Mouse (Mus musculus) neural tube, embryonic 15.5 days (tissue): Measurements from ENCODE around the gene Gfpt1. TPM values are rescaled to one million over a fixed set of nuclear protein-coding genes. Genes with fewer than 3 reads are reported as not detected.
"Not testable (repeated sequence)": the region's sequence is repeated elsewhere in the genome, so short reads cannot be mapped to it uniquely, and the experiment has no call there.

Source experiments
- ATAC-seq: fragments of 200-750 bp; cut with Nextera tagmentation; 2 replicates; pipeline ENCODE4 v1.8.0; 2017; ENCODE audit warnings: mild to moderate bottlenecking, moderate TSS enrichment, moderate library complexity; ENCODE audit not compliant: low FRiP score
- H3K27ac ChIP-seq: fragments of 300-500 bp; sonication (generic); replicated peaks from 2 replicates; pipeline ENCODE4 v1.5.1; 2015; ENCODE audit warnings: mild to moderate bottlenecking, inconsistent platforms
- H3K27me3 ChIP-seq: fragments of 300-500 bp; sonication (generic); replicated peaks from 2 replicates; pipeline ENCODE4 v1.6.1; 2015; ENCODE audit warnings: inconsistent platforms
- H3K36me3 ChIP-seq: fragments of 300-500 bp; sonication (generic); 2 replicates; pipeline ENCODE4 v1.6.1; 2015; ENCODE audit warnings: inconsistent platforms
- H3K4me1 ChIP-seq: fragments of 300-500 bp; sonication (generic); 2 replicates; pipeline ENCODE4 v1.6.1; 2015; ENCODE audit warnings: inconsistent platforms
- H3K4me2 ChIP-seq: fragments of 300-500 bp; sonication (generic); 2 replicates; pipeline ENCODE4 v1.6.1; 2015; ENCODE audit warnings: inconsistent platforms, mild to moderate bottlenecking, moderate library complexity
- H3K4me3 ChIP-seq: fragments of 300-500 bp; sonication (generic); replicated peaks from 2 replicates; pipeline ENCODE4 v1.5.1; 2015; ENCODE audit warnings: mild to moderate bottlenecking, inconsistent platforms
- H3K9ac ChIP-seq: fragments of 300-500 bp; sonication (generic); replicated peaks from 2 replicates; pipeline ENCODE4 v1.6.1; 2015; ENCODE audit warnings: mild to moderate bottlenecking, inconsistent platforms
- H3K9me3 ChIP-seq: fragments of 300-500 bp; sonication (generic); replicated peaks from 2 replicates; pipeline ENCODE4 v1.6.1; 2016; ENCODE audit warnings: inconsistent platforms
- WGBS: fragments of 180-500 bp; shearing (Covaris S2); methylation state at CpG from one replicate; pipeline ENCODE4 v1.1.7; 2015; ENCODE audit warnings: mixed read lengths; 5-methylcytosine and 5-hydroxymethylcytosine counted together
- polyA plus RNA-seq: library from polyadenylated mRNA; unstranded; fragments of >200 nt; fragmentation: Nextera tagmentation; extraction: Ambion mirVana; gene quantifications from 2 replicates; pipeline ENCODE4 v1.2.1, GENCODE M21; 2015

The Gfpt1 gene
- polyA plus RNA-seq, 1 experiment from 2014 or later = 19.9 TPM

GRCm38 (mm10) chr6:87018874-87019273 lies 23.8 kb upstream of the Gfpt1 start:
- Histone ChIP-seq H3K36me3 (peaks cover 77% of the 10 kb centered on the region), H3K9me3 (no peaks in the 10 kb centered on the region), H3K27me3 (no peaks in the 10 kb centered on the region), H3K9ac (no peak overlapping the region), H3K4me2 (no peak overlapping the region), H3K4me3 (no peak overlapping the region), H3K27ac (no peak overlapping the region), H3K4me1 (no peaks in the 10 kb centered on the region)
- 93% methylated on average over 8 of the region's 8 CpGs for WGBS
- no peak for ATAC-seq

GRCm38 (mm10) chr6:87021791-87022190 lies 20.9 kb upstream of the Gfpt1 start:
- H3K4me1 ChIP-seq = no peaks in the 10 kb centered on the region
- WGBS = 98% methylated on average over 12 of the region's 12 CpGs
- H3K27me3 ChIP-seq = no peaks in the 10 kb centered on the region
- H3K9ac ChIP-seq = no peak overlapping the region
- H3K9me3 ChIP-seq = no peaks in the 10 kb centered on the region
- no peak overlapping the region for H3K4me3 ChIP-seq
- no peak for ATAC-seq
- H3K4me2 ChIP-seq = no peak overlapping the region
- H3K27ac ChIP-seq = no peak overlapping the region
- peaks cover 84% of the 10 kb centered on the region for H3K36me3 ChIP-seq

GRCm38 (mm10) chr6:87026980-87027379 lies 15.7 kb upstream of the Gfpt1 start:
- H3K36me3 ChIP-seq = peaks cover 68% of the 10 kb centered on the region
- H3K9ac ChIP-seq = no peak overlapping the region
- no peak overlapping the region for H3K4me3 ChIP-seq
- H3K9me3 ChIP-seq = no peaks in the 10 kb centered on the region
- no peaks in the 10 kb centered on the region for H3K27me3 ChIP-seq
- no peak for ATAC-seq
- H3K4me2 ChIP-seq = no peak overlapping the region
- no peaks in the 10 kb centered on the region for H3K4me1 ChIP-seq
- no peak overlapping the region for H3K27ac ChIP-seq
- 85% methylated on average over 7 of the region's 7 CpGs for WGBS

DNA sequence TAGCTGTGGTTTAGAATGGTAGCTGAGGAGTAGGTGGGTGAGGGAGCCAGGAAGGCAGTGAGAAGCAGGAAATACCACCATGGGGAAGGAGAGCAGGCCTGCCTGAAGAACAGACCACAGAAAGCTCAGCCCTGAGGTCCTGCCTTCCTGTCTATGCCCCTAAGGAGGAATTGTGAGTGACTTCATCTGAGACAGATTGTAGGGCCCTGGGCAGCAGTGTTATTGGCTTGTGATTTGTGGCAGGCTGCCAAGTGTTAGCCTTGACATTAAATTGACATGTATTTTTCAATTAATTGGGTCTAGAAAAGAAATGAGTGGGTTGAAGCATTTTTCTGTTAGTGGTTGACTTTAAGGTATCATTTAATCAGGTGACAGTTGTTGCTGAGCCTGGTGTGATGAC lies 13.8 kb upstream of the Gfpt1 start:
- no peak overlapping the region for H3K9ac ChIP-seq
- H3K27ac ChIP-seq = no peak overlapping the region
- no peaks in the 10 kb centered on the region for H3K4me1 ChIP-seq
- H3K27me3 ChIP-seq = no peaks in the 10 kb centered on the region
- no peak overlapping the region for H3K4me3 ChIP-seq
- no peaks in the 10 kb centered on the region for H3K9me3 ChIP-seq
- H3K4me2 ChIP-seq = no peak overlapping the region
- no peak for ATAC-seq
- peaks cover 55% of the 10 kb centered on the region for H3K36me3 ChIP-seq

DNA sequence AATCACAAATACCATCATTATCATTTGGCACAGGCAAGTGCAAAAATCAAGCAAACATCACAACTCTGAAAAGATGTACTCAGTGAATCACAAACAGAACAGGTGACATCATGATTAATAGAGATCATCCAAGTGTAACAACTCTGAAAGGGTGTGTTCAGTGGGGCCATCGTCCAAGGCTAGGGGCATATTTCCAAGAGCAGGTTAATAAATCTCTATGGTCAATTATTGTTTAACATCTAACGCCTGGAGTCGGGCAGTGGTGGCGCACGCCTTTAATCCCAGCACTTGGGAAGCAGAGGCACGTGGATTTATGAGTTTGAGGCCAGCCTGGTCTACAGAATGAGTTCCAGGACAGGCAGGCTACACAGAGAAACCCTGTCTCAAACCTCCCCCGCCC lies 11.3 kb upstream of the Gfpt1 start:
- not testable (repeated sequence) for H3K27me3 ChIP-seq, ATAC-seq, H3K4me1 ChIP-seq, H3K9me3 ChIP-seq, H3K4me2 ChIP-seq, H3K27ac ChIP-seq, H3K4me3 ChIP-seq, H3K9ac ChIP-seq
- WGBS = 44% methylated on average over 7 of the region's 7 CpGs
- peaks cover 33% of the 10 kb centered on the region for H3K36me3 ChIP-seq

DNA sequence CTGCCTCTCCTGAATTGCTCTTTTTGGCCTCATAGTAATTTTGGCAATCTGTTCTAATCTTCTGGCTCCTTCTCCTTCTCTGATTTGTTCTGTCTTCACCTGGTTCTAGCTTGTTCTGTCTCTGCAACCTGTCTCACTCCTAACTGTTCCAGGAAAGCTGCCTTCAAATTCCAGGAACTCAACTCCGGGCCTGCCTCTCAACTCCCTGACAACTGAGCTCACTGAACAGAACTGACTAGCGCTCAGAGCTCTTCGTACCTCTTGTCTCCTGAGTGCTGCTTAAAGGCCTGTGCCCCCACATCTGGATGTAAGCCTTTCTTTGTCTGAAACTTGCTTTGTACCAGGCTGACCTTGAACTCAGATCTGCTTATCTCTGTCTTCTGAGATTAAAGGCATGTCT lies 10.2 kb upstream of the Gfpt1 start:
- ATAC-seq = no peak
- Histone ChIP-seq H3K27me3 (no peaks in the 10 kb centered on the region), H3K4me3 (no peak overlapping the region), H3K9me3 (no peaks in the 10 kb centered on the region), H3K4me2 (no peak overlapping the region), H3K36me3 (peaks cover 25% of the 10 kb centered on the region), H3K27ac (no peak overlapping the region), H3K9ac (no peak overlapping the region), H3K4me1 (no peaks in the 10 kb centered on the region)
- whole genome bisulfite sequencing = 97% methylated on average over 3 of the region's 3 CpGs

GRCm38 (mm10) chr6:87034395-87034794 lies 8.3 kb upstream of the Gfpt1 start:
- no peak overlapping the region for H3K4me3 ChIP-seq
- H3K27ac ChIP-seq = no peak overlapping the region
- H3K4me2 ChIP-seq = no peak overlapping the region
- H3K27me3 ChIP-seq = no peaks in the 10 kb centered on the region
- peaks cover 10% of the 10 kb centered on the region for H3K36me3 ChIP-seq
- no peak overlapping the region for H3K9ac ChIP-seq
- H3K4me1 ChIP-seq = no peaks in the 10 kb centered on the region
- no peaks in the 10 kb centered on the region for H3K9me3 ChIP-seq
- no peak for ATAC-seq
- 90% methylated on average over 3 of the region's 3 CpGs for WGBS

GRCm38 (mm10) chr6:87037826-87038620 lies 4.6 kb upstream of the Gfpt1 start:
- Histone ChIP-seq H3K9ac (no peak overlapping the region), H3K36me3 (no peaks in the 10 kb centered on the region), H3K4me2 (no peak overlapping the region), H3K4me3 (no peak overlapping the region), H3K27me3 (no peaks in the 10 kb centered on the region), H3K27ac (no peak overlapping the region), H3K9me3 (no peaks in the 10 kb centered on the region), H3K4me1 (peaks cover 10% of the 10 kb centered on the region)
- ATAC-seq = no peak
- 88% methylated on average over 10 of the region's 10 CpGs for WGBS

GRCm38 (mm10) chr6:87039161-87039560 lies 3.5 kb upstream of the Gfpt1 start:
- ATAC-seq = no peak
- Histone ChIP-seq H3K9me3 (no peaks in the 10 kb centered on the region), H3K4me2 (no peak overlapping the region), H3K4me1 (peaks cover 20% of the 10 kb centered on the region), H3K36me3 (no peaks in the 10 kb centered on the region), H3K27ac (no peak overlapping the region), H3K9ac (no peak overlapping the region), H3K27me3 (no peaks in the 10 kb centered on the region), H3K4me3 (no peak overlapping the region)
- WGBS = 88% methylated on average over 8 of the region's 8 CpGs

DNA sequence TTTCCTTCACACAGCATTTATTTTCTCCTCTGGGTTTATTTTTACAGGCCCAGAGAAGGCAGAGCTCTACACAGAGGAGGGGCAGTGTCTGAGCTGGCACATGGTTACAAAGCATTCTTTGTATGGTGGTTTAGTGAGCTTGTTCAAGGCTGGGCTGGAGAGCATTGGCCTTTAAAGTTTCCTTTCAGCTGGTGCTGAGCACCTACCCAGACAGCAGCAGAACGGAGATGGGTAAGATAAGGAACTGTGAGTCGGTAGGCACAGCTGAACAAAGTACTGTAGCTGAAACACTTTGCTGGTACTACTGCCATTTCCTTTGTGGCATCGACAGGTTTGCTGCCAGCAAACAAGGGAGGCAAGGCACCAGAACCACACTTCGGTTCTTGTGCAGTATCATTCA lies 1.7 kb upstream of the Gfpt1 start:
- H3K9ac ChIP-seq = no peak overlapping the region
- H3K27ac ChIP-seq = peak overlapping the region; percentile 64
- no peak overlapping the region for H3K4me2 ChIP-seq
- H3K4me3 ChIP-seq = no peak overlapping the region
- H3K36me3 ChIP-seq = no peaks in the 10 kb centered on the region
- H3K27me3 ChIP-seq = no peaks in the 10 kb centered on the region
- ATAC-seq = no peak
- 83% methylated on average over 4 of the region's 4 CpGs for WGBS
- H3K9me3 ChIP-seq = no peaks in the 10 kb centered on the region
- H3K4me1 ChIP-seq = peaks cover 22% of the 10 kb centered on the region

DNA sequence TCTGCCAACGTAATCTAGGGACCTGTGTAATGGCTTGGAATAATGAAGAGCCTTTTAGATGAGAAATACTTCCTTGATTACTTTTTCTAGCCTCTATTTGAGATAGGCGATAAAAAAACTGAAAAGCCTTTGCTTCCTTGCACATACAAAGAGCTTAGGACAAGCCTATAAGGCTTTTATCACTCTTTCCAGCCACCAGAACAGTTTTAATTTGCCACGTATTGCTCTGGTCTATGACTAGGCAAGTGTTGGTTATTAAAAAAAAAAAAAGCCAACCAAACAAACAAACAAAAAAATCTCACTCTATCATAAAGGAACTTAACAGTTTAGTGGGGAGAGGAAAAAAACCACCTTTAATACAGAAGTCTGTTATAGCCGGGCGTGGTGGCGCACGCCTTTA lies 1.2 kb upstream of the Gfpt1 start:
- H3K4me1 ChIP-seq = peaks cover 22% of the 10 kb centered on the region
- H3K36me3 ChIP-seq = no peaks in the 10 kb centered on the region
- H3K4me2 ChIP-seq = peak overlapping the region; percentile 72
- no peaks in the 10 kb centered on the region for H3K27me3 ChIP-seq
- H3K9me3 ChIP-seq = no peaks in the 10 kb centered on the region
- no peak overlapping the region for H3K9ac ChIP-seq
- no peak for ATAC-seq
- peak overlapping the region; percentile 93; the same call in 1 of the 2 replicates for H3K4me3 ChIP-seq
- WGBS = 86% methylated on average over 7 of the region's 7 CpGs
- H3K27ac ChIP-seq = peak overlapping the region; percentile 64

GRCm38 (mm10) chr6:87042004-87042336 lies 676 bp upstream of the Gfpt1 start:
- H3K4me1 ChIP-seq = peaks cover 22% of the 10 kb centered on the region
- under 1% methylated on average over 11 of the region's 11 CpGs for WGBS
- no peaks in the 10 kb centered on the region for H3K9me3 ChIP-seq
- 0 out of 2 replicates have a peak, but pooled peaks have one; percentile 14 for ATAC-seq
- peak overlapping the region; percentile 98 for H3K27ac ChIP-seq
- H3K27me3 ChIP-seq = no peaks in the 10 kb centered on the region
- no peaks in the 10 kb centered on the region for H3K36me3 ChIP-seq
- H3K4me3 ChIP-seq = peak overlapping the region; percentile 93
- H3K9ac ChIP-seq = peak overlapping the region; percentile 79
- peak overlapping the region; percentile 72 for H3K4me2 ChIP-seq
